Mouse (Mus musculus) neural tube, embryonic 11.5 days (tissue): ENCODE results near the gene Ggnbp2. TPM values are rescaled to one million over a fixed set of nuclear protein-coding genes. Genes with fewer than 3 reads are reported as not detected.

Experiments used
- ATAC-seq: fragments of 200-750 bp; cut with Nextera tagmentation; 2 replicates; pipeline ENCODE4 v1.8.0; 2017; ENCODE audit warnings: moderate number of reproducible peaks, mild to moderate bottlenecking, moderate TSS enrichment, moderate library complexity; ENCODE audit not compliant: insufficient read depth, low FRiP score, low TSS enrichment
- DNase-seq: peaks from one replicate; pipeline ENCODE4 v3.0.0-alpha.2; 2015; ENCODE audit warnings: low spot score
- H3K27ac ChIP-seq: fragments of 300-500 bp; sonication (generic); 2 replicates; pipeline ENCODE4 v1.5.1; 2014; ENCODE audit warnings: low read depth, mild to moderate bottlenecking, low read length
- H3K27me3 ChIP-seq: fragments of 300-500 bp; sonication (generic); 2 replicates; pipeline ENCODE4 v1.6.1; 2014; ENCODE audit warnings: mild to moderate bottlenecking, low read length, mixed read lengths; ENCODE audit not compliant: control insufficient read depth, insufficient read depth
- H3K36me3 ChIP-seq: fragments of 300-500 bp; sonication (generic); 2 replicates; pipeline ENCODE4 v1.6.1; 2014; ENCODE audit warnings: mild to moderate bottlenecking, low read length, moderate library complexity, mixed read lengths; ENCODE audit not compliant: control insufficient read depth, insufficient read depth
- H3K4me1 ChIP-seq: fragments of 300-500 bp; sonication (generic); 2 replicates; pipeline ENCODE4 v1.6.1; 2014; ENCODE audit warnings: low read length, mixed read lengths; ENCODE audit not compliant: control insufficient read depth, insufficient read depth
- H3K4me2 ChIP-seq: fragments of 300-500 bp; sonication (generic); 2 replicates; pipeline ENCODE4 v1.6.1; 2014; ENCODE audit warnings: low read depth, mild to moderate bottlenecking, moderate library complexity
- H3K4me3 ChIP-seq: fragments of 300-500 bp; sonication (generic); 2 replicates; pipeline ENCODE4 v1.5.1; 2014; ENCODE audit warnings: low read depth, low read length
- H3K9ac ChIP-seq: fragments of 300-500 bp; sonication (generic); 2 replicates; pipeline ENCODE4 v1.6.1; 2014; ENCODE audit warnings: mild to moderate bottlenecking, low read length
- H3K9me3 ChIP-seq: fragments of 300-500 bp; sonication (generic); 2 replicates; pipeline ENCODE4 v1.6.1; 2016; ENCODE audit warnings: low read length; ENCODE audit not compliant: control insufficient read depth
- WGBS: fragments of 180-500 bp; shearing (Covaris S2); extraction: QIAGEN DNeasy Blood & Tissue Kit; methylation state at CpG from one replicate; pipeline ENCODE4 v1.1.7; 2014; 5-methylcytosine and 5-hydroxymethylcytosine counted together
- polyA plus RNA-seq: library from polyadenylated mRNA; unstranded; fragments of >200 nt; fragmentation: Nextera tagmentation; extraction: Ambion mirVana; gene quantifications from 2 replicates; pipeline ENCODE4 v1.2.1, GENCODE M21; 2014

The Ggnbp2 gene
- polyA plus RNA-seq, 1 experiment from 2014 or later, result 71.1 TPM

DNA sequence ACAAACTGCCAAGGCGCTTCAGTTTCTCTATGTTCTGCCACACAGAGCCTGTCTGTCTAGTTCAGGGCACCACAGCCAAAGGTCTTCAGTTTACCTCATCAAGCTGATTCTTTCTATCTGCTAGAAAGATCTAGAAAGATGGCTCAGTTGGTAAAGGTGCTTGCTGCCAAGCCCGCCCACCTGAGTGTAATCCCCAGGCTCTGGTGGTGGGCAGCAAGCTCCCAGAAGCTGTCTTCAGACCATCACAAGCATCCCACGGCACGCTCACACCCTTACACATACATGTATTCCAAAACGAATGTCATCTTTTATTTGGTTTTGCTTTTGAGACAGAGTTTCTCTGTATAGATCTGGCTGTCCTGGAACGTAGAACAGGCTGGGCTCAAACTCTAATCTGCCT is 37.9 kb upstream of the Ggnbp2 start:
- 94% methylated on average over 6 of the region's 6 CpGs for WGBS
- no peak overlapping the region for H3K9ac ChIP-seq
- H3K4me1 ChIP-seq, result no peaks in the 10 kb centered on the region

DNA sequence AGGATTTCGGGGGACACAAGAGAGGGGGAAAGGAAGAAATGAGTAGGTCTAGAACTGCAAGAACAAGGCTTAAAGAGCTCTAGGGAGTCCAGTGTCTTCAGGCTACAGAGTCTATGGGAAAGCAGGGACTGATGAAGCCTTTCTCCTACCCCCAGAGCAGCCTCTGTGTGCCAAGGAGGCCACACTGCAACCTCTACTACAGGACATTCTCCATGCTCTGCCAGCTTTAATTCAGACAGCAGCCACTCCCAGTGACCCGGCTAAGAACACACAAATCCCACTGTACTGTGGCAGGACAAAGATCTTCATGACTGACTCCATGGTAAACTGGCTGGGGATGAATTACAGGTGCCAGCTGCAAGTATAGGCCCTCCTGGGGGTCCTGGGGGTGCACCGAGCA is 36.5 kb upstream of the Ggnbp2 start:
- ATAC-seq (no peak), DNase-seq (no peak)
- H3K27me3 ChIP-seq, result no peaks in the 10 kb centered on the region
- H3K9me3 ChIP-seq, result no peaks in the 10 kb centered on the region
- no peak overlapping the region for H3K27ac ChIP-seq
- no peak overlapping the region for H3K4me2 ChIP-seq
- 75% methylated on average over 3 of the region's 3 CpGs for WGBS
- no peaks in the 10 kb centered on the region for H3K4me1 ChIP-seq
- H3K9ac ChIP-seq, result no peak overlapping the region
- H3K36me3 ChIP-seq, result peaks cover 24% of the 10 kb centered on the region
- no peak overlapping the region for H3K4me3 ChIP-seq

More for the DNA sequence above, 37.9 kb upstream of the Ggnbp2 start:
- Histone ChIP-seq H3K4me2 (no peak overlapping the region), H3K4me3 (no peak overlapping the region), H3K9me3 (no peaks in the 10 kb centered on the region), H3K27me3 (no peaks in the 10 kb centered on the region), H3K27ac (no peak overlapping the region), H3K36me3 (peaks cover 19% of the 10 kb centered on the region)
- ATAC-seq (no peak), DNase-seq (no peak)

DNA sequence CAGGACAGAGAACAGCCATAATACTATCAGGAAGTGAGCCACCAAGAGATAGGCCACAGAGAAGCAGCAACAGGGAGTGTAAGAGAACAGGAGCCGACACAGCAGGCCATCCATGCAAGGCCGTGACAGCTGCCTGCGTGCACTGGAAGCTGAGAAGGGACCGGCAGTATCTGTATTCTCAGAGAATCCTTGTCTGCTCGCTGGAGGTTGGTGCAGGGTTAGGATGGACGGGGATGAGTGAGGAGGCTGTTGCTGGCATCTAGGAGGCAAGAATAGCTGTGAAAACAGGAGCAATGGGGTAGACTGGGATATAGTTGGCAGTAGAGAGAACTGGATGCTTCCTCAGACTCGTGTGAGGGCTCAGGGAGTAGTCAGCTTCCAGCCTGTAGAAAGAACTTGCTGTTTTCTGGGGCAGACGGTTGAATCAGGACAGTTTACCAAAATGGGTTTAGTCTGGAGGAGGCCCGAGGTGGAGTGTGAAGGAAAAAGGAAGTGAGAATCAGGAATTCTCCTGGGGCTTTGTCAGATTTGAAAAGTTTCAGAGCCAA is 34.1 kb upstream of the Ggnbp2 start:
- Histone ChIP-seq H3K4me1 (no peaks in the 10 kb centered on the region), H3K27ac (no peak overlapping the region), H3K9me3 (no peaks in the 10 kb centered on the region), H3K27me3 (no peaks in the 10 kb centered on the region), H3K36me3 (peaks cover 28% of the 10 kb centered on the region), H3K4me3 (no peak overlapping the region), H3K9ac (no peak overlapping the region), H3K4me2 (no peak overlapping the region)
- 87% methylated on average over 9 of the region's 9 CpGs for WGBS
- ATAC-seq, result no peak
- DNase-seq, result no peak

DNA sequence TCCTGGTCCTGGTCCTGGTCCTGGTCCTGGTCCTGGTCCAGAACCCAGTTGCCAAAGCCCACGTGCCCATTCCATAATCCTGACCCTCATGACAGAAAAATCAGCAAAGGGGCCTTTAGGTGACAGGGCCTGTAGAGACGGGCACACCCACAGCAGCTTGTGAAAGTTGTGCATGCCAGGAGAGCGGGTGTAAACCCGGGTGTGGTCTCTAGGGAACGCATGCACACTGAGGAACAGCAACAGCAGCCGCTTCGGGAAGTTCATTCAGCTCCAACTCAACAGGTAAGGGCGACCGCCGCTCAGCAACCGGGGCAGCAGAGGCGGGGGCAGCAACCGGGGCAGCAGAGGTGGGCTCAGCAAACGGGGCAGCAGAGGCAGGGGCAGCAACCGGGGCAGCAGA is 22.5 kb upstream of the Ggnbp2 start:
- ATAC-seq (no peak), DNase-seq (no peak)
- 92% methylated on average over 15 of the region's 15 CpGs for WGBS
- no peaks in the 10 kb centered on the region for H3K27me3 ChIP-seq
- H3K9ac ChIP-seq, result no peak overlapping the region
- H3K36me3 ChIP-seq, result peaks cover 9% of the 10 kb centered on the region
- no peak overlapping the region for H3K4me2 ChIP-seq
- no peak overlapping the region for H3K4me3 ChIP-seq
- no peak overlapping the region for H3K27ac ChIP-seq
- no peaks in the 10 kb centered on the region for H3K9me3 ChIP-seq
- no peaks in the 10 kb centered on the region for H3K4me1 ChIP-seq

DNA sequence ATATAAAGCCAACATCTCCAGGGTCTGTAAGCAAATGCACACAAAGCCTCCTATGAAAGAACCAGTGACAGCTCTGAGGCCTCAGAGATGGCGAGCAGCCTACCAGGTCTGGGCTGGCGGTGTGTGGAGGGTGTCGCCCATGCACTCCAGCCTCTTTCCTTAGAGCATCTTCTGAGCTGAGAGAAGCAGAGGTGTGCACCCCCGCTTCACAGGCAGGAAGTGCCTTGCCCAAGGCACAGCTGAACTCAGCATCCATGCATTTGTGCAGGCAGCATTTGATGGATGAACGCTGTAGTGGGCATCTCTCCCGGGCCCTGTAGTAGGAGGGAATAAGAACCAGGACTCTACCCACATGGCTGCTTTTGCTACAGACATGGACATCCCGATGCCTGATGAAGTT is 21.1 kb upstream of the Ggnbp2 start:
- ATAC-seq, result no peak
- DNase-seq, result no peak
- H3K9me3 ChIP-seq, result no peaks in the 10 kb centered on the region
- H3K4me3 ChIP-seq, result no peak overlapping the region
- no peak overlapping the region for H3K9ac ChIP-seq
- H3K4me2 ChIP-seq, result no peak overlapping the region
- peaks cover 9% of the 10 kb centered on the region for H3K36me3 ChIP-seq
- WGBS, result 89% methylated on average over 7 of the region's 7 CpGs
- H3K4me1 ChIP-seq, result no peaks in the 10 kb centered on the region
- H3K27ac ChIP-seq, result no peak overlapping the region
- H3K27me3 ChIP-seq, result no peaks in the 10 kb centered on the region

DNA sequence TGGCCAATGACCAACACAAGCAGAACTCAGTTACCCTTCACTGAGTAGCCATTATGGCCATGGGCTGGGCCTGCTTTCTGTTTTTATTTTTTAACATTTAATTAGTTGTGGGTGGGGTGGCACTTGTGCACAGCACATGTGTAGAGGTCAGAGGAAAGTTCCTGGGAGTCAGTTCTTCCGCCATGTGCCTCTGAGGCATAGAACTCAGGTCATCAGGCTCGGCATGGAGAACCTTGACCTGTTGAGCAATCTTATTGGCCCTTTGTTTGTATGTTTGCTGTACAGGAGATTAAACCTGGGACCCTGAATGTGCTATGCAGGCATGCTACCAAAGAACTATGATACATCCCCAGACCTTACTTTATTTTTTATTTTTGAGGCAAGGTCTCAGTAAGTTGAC is 18.9 kb upstream of the Ggnbp2 start:
- no peak overlapping the region for H3K4me3 ChIP-seq
- no peak overlapping the region for H3K27ac ChIP-seq
- DNase-seq (no peak), ATAC-seq (no peak)
- no peaks in the 10 kb centered on the region for H3K4me1 ChIP-seq
- no peak overlapping the region for H3K4me2 ChIP-seq
- H3K27me3 ChIP-seq, result no peaks in the 10 kb centered on the region
- H3K36me3 ChIP-seq, result no peaks in the 10 kb centered on the region; the same call in 1 of the 2 replicates
- no peak overlapping the region for H3K9ac ChIP-seq
- 93% methylated on average over 2 of the region's 2 CpGs for WGBS
- no peaks in the 10 kb centered on the region for H3K9me3 ChIP-seq

DNA sequence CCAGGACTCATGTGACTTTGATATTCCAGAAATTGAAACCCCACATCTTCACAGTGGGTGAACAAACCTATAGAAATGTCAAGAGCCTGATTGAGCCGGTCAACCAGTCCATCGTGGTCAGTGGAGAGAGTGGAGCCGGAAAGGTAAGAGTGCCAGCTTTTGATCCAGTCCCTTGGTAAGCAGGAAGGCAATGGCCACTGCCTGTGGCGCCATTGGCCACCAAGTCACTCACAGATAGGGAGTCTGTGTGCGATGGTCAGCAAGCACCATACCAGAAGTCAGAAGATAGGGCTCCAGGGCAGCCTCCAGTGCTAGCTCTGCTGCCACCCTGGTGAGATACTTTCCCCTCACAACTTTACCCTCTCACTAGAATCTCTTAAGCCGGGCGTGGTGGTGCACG is 17.4 kb upstream of the Ggnbp2 start:
- 96% methylated on average over 8 of the region's 8 CpGs for WGBS
- Histone ChIP-seq H3K4me2 (no peak overlapping the region), H3K27ac (no peak overlapping the region), H3K9me3 (no peaks in the 10 kb centered on the region), H3K4me3 (no peak overlapping the region), H3K9ac (no peak overlapping the region), H3K27me3 (no peaks in the 10 kb centered on the region), H3K4me1 (no peaks in the 10 kb centered on the region), H3K36me3 (no peaks in the 10 kb centered on the region; the same call in 1 of the 2 replicates)
- DNase-seq (no peak), ATAC-seq (no peak)

DNA sequence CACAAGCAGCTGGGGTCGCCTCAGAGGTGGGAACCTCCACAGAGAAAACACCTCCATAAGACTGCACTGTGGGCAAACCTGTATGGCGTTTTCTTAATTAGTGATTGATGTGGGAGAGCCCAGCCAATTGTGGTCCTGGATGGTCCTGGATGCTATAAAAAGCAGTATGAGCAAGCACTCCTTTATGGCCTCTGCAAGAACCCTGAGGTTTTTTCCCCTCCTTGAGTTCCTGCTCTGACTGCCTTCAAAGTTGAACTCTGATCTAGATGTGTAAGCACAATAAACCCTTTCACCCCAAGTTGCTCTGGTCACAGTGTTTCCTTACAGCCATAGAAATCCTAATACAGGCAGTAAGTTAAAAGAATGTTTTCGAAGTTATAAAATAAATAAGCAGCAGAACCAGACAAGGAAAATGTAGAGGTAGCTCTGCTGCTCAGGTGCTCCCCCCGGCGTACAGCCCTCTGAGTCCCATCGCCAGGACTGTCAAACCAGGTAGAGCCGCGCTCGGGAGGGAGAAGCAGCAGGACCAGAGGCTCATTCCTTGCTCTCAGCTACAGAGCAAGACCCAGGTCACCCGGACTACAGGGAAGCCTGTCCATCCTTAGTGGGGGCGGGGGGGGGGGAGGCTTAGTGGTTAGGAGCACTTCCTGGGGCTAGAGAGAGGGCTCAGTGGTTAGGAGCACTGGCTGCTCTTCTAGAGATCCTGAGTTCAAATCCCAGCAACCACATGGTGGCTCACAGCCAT is 16.3 kb upstream of the Ggnbp2 start:
- no peak overlapping the region for H3K9ac ChIP-seq
- no peaks in the 10 kb centered on the region for H3K4me1 ChIP-seq
- no peaks in the 10 kb centered on the region for H3K36me3 ChIP-seq
- ATAC-seq (no peak), DNase-seq (no peak)
- H3K27me3 ChIP-seq, result no peaks in the 10 kb centered on the region
- 83% methylated on average over 9 of the region's 11 CpGs for WGBS
- H3K9me3 ChIP-seq, result no peaks in the 10 kb centered on the region
- H3K27ac ChIP-seq, result no peak overlapping the region
- no peak overlapping the region for H3K4me2 ChIP-seq
- H3K4me3 ChIP-seq, result no peak overlapping the region

DNA sequence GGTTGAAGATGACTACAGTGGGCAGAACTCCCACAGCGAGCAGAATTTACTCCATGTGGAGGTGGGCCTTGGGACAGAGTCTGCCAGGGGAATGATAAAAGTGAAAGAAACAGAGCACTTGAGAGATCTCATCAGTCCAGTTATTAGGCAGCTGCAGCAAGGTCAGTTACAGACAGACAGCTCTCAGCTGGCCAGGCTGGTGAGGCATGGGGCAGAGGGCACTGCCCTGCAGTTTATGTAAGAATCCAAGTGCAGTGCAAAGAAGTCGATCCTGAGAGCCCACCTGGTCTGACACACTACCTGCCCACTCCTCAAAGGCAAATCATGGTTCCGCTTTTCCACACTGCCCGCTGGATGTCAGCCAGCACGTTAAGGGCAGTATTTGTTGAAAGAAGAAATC is 15.6 kb upstream of the Ggnbp2 start:
- Histone ChIP-seq H3K9me3 (no peaks in the 10 kb centered on the region), H3K36me3 (no peaks in the 10 kb centered on the region), H3K4me2 (no peak overlapping the region), H3K4me3 (no peak overlapping the region), H3K4me1 (peaks cover 4% of the 10 kb centered on the region), H3K9ac (no peak overlapping the region), H3K27me3 (no peaks in the 10 kb centered on the region), H3K27ac (no peak overlapping the region)
- WGBS, result 94% methylated on average over 5 of the region's 5 CpGs
- no peak for ATAC-seq
- no peak for DNase-seq
